Mouse (Mus musculus): ENCODE data around the gene Msl3.

GRCm38 (mm10) chrX:168663982-168664689 is 9.6 kb downstream of the Msl3 start:
- no peak for TF ChIP-seq POLR2A (IDR thresholded peaks at IDR 0.05; ENCODE audit: control insufficient read depth, low read depth, low read length)
- no peak for TF ChIP-seq CTCF (IDR thresholded peaks at IDR 0.05; ENCODE audit: control insufficient read depth, insufficient read depth, insufficient replicate concordance, low read depth, low read length)

Measured in testis, adult 2 months (tissue).